Mouse (Mus musculus): ENCODE measurements around the gene Irf6. TPM values are rescaled to one million over a fixed set of nuclear protein-coding genes. Genes with fewer than 3 reads are reported as not detected.

The Irf6 gene
- total RNA-seq (2021): under 1 TPM; 0.81 to 0.92 TPM
- long read RNA-seq: 0 reads

DNA sequence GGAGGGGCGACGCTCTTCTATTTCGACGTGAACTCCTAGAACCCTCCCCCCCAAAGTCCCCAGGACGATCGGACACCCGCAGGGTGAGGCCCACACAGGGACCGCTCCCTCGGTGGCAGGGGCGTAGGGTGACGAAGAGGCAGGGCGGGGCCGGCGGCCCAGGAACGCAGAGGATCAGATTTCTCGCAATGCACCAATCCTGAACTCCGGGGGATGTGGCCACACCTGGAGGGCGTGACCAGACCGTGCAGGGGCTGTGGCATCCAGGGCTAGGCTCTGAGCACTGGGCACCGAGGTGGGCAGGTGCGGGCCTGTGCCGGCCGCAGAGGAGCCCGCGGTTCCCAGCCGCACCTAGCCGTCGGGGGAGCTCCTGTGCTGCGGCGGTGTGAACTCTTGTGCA, at the start of gene Irf6:
Gene Irf6, plus strand, starts transcription at position 240 of the 400 bp plus-strand sequence.
- DNase-seq (ENCODE audit: low spot score in 2 of 2): no peak

DNA sequence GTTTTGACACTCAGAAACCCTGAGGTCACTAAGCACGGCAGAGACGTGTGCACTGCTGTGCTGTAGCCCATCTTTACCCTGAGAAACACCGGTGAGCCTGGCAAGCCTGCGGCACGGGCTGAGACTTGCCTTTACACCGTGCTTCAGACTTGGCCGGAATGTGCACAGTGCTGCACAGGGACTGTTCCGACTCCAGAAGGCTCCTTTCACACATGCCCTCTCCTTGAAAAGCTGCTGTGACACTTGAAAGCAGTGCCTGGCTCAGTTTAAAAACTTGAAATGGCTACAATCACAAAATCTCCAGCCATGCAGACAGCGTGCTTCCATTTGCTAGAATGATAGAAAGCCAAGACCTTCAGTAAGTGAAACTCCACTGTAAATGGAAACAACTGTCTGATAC, 40.8 kb upstream of the Irf6 start:
- DNase-seq (ENCODE audit: low spot score in 2 of 2): no peak

DNA sequence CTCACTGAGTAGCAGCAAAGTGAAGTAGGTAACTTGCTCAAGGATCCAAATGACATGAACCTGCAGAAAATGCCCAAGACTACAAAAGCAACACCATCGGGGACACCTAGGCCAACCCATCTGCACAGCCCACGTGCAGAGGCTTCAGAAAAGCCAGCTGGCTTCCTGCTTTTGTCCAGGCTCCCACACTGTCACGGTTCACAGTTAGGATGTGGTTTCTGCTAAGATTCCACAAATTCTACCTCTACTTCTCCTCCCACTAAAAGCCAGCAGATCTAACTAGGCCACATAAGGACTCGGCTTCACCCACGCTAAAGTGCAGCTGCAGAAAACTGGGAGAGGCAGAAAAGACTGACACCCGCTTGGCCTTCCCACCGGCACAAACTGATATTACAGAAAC, 30.1 kb upstream of the Irf6 start:
- DNase-seq (ENCODE audit: low spot score in 2 of 2): no peak

DNA sequence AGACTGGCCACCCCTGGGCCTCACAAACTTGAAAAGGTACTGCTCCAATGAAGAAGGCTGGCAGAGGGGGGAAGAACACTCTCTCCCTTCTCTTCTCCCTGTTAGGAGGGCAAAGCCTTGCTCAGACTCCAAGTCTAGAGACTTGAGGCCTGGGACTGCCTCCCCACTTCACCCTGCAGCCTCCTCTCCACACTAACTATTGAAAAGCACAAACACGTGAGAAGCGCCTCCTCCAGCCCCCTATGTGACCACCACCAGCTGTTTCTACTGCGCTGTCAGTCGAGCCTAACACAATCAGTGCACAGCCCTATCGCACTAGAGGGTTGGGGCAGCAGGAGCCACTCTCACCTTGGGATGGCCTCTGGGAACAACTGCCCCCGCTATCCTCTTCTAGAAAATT, 29.6 kb upstream of the Irf6 start:
- no peak for DNase-seq (ENCODE audit: low spot score in 2 of 2)

DNA sequence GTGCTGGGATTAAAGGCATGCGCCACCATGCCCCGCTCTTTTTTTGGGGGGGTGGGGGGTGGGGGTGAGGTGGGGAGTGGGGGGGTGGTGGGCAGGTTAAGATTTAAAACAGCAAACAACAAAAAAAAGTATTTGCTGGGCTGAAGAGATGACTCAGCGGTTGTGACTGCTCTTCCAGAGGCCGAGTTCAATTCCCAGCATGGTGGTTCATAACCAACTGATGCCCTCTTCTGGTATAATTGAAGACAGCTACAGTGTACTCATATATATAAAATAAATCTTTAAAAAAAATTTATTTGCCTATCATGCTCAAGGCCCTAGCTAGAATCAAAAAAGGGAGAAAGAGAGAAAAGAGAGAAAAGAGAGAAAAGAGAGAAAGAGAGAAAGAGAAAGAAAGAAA, 27.1 kb upstream of the Irf6 start:
- DNase-seq (ENCODE audit: low spot score in 2 of 2): no peak

DNA sequence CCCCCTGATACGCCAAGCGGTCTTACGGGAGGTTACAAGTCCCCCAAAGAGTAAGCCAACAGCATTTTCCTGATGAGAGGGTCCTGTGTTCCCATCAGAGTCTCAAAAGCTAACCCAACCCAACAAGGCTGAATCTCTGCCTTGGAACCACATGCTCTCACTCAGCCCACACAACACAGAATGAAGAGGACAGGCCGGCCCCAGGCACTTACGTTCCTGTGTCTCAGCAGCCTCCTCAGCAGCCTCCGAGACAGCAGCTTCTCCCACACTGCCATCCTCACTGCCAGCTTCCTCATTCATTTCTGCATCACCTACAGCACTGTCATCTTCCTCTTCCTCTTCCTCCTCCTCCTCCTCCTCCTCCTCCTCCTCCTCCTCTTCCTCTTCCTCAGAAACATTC, 24.9 kb upstream of the Irf6 start:
- DNase-seq (ENCODE audit: low spot score in 2 of 2): no peak

DNA sequence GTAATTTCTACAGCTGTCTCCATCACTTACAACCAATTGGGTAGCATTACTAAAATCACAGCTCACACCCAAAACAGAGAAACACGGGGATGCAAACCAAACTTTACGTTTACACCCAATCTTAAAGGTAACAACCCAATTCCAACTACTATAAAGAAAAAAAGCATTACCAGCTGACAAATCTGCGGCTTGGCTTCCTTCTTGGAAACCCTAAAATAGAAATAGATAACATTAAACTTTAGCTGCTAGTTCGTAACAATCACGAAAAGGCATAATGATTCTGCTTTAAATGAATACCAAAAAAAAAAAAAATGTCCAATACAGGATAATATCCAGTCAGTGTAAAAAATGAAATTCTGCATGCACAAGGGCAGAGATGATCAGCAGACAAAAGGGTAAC, 23.6 kb upstream of the Irf6 start:
- DNase-seq (ENCODE audit: low spot score in 2 of 2): no peak

DNA sequence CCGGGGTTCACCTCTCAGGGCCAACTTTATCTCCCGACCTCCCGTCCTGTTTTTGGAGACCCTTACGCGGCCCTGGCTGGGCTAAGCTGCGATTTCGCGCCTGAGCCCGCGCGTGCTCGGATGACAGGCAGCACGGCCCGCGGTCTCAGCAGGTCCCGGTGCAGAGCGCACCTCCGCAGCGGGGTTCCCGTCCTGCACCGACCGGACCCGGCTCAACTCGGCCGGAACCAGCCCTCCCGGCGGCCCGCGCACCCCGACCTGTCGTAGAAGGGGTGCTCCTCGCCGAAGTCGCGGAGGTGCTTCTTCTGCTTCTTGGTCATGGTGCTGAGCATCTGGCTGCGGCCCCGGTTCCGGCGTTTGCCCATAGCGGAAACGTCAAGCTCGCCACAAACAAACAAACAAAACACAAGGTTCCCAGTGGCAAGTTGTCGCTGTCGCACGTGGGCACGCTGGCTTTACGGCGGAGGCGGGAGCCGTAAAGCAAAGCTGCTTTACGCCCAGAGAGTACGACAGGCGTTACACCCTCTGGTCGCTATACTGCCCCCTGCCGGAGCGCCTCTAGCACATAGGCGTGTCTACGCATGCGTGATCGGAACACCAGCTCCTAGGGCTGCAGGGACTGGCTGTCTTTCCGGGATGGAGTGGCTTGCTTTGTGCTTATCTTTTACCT, 23.0 kb upstream of the Irf6 start, which contains the start of gene Diexf:
Gene Diexf, minus strand, starts transcription at position 487 of the 670 bp plus-strand sequence.
- peak; percentile 93 to 97 for DNase-seq (ENCODE audit: low spot score in 2 of 2)

DNA sequence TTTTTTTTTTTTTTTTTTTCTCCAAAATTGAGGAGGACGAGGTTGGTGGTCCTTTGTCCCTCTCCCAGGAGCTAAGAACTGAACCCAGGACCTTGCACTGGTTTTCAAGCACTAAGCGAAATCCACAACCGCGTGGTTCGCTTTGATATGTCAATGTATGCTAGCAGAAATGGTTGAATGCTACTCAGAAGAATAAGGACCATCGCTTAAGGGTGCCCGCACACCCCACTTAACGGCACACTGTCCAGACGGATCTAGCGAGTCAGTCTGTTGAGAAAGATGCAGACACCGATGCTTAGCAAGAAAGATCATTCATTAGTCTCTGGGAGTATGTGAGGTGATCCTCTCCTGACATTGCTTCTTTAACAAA, 22.5 kb upstream of the Irf6 start:
- DNase-seq (ENCODE audit: low spot score in 2 of 2): no peak

DNA sequence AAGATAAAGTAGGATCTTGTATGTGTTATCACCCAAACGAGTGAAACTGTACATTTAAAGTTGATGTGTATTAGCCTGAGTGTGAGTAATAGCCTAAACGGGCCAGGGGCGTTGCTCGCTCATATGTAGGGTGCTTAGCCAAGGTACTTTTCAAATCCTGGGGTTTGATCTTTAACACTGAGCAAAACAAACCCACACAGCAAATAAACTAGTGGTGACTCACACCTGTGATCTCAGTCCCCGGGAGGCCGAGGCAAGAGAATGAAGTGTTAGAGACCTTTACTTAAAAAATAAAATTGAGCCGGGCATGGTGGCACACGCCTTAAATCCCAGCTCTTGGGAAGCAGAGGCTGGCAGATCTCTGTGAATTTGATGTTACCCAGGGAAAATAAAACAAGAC, 22.1 kb upstream of the Irf6 start:
- DNase-seq (ENCODE audit: low spot score in 2 of 2): no peak

DNA sequence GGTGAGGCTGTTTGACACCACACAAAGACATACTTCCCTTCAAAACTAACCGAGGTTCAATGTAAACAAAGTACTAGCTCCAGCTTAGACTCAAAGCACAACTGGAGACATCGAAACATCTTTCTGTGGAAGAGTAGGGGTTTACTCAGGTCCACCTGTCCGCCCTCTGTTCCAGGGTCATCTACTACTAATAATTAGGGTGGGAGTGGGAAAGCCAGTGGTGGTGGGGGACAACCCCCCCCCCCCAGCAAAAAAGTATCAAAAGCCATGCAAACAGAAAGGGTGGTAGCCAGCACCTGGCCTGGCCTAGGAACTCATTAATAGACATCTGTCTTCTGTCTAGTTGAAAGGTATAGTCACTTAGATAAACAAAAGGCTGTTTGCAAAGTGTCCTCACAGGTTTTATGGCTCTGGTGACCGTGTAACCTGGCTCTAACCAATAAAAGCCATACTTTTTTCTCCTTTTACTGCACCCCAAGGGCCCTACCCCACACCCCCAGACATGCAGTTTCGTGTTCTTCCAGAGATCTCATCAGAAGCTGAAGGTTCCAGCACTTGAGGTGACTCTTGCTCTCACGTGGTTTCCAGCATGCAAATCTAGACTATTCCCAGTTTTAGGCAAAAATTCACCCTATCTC, 21.5 kb upstream of the Irf6 start:
- no peak for DNase-seq (ENCODE audit: low spot score in 2 of 2)

DNA sequence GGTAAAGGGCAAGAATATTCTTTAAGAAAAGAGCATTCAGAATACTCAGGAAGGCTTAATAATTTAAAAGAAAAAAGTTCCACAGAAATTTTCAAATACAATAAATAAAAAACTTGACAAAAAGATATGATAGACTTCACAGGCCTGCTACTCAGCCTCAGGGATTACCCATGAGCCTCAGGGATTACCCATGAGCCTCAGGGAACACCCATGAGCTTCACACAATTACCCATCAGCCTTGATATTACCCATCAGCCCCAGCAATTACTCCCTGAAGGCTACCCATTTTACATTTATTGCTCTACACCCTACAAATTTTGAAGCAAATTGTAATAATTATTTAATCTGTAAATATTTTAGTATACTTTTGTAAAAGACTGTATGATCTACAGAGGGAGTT, 20.5 kb upstream of the Irf6 start:
- DNase-seq (ENCODE audit: low spot score in 2 of 2): no peak

DNA sequence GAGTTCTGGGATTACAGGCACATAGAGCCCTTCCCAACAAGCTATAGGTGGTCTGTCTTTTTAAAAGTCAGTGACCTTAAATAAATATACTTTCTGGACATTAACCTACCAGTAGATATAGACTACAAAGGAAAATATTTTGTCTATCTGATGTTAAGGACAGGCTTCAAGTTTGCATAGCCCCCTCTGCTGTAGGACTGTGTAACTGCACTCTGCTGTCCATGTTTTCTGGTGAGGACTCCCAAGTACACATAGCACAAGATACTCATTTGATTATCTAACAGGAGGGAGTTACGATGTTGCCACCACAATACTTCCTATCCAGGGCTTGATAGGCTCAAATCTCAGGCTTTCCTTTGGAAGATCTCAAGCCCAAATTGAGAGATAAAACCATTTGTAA, 19.2 kb upstream of the Irf6 start:
- no peak for DNase-seq (ENCODE audit: low spot score in 2 of 2)

DNA sequence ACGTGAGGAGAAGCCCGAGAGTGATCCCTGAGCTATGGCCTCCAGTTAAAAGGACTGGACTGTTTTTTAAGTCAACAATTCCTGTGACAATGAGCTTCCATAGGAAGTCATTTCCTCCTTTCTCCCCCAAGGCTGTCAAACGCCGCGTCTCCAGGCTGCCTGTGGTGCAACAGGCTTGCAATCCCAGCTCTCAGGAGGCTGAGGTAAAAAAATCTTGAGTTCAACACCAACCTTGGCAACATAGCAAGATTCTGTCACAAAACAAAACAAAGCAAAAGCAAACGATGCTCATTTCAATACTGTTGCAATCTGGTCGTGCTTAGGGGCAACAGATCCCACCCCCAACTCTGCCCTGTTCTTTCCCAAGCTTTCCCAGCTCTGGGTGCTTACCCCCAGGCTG, 14.8 kb upstream of the Irf6 start:
- DNase-seq (ENCODE audit: low spot score in 2 of 2): no peak

DNA sequence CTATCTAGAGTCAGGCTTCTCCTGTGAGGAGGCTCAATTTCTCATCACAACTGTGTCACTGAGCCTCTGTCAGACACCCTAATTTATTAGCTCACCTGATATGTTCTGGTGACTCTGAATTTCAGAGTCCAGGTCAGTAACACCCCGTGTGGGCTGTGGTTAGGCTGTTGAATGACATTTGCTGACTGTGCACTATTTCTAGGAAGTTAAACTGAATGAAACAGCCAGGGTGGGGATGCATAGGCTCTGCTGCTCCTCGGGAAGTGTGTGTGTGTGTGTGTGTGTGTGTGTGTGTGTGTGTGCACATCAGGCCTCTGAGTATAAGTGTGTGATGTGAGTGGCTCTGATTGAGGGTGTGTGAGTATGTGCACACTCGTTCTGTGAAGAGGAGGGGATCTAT, 14.2 kb upstream of the Irf6 start:
- no peak for DNase-seq (ENCODE audit: low spot score in 2 of 2)

DNA sequence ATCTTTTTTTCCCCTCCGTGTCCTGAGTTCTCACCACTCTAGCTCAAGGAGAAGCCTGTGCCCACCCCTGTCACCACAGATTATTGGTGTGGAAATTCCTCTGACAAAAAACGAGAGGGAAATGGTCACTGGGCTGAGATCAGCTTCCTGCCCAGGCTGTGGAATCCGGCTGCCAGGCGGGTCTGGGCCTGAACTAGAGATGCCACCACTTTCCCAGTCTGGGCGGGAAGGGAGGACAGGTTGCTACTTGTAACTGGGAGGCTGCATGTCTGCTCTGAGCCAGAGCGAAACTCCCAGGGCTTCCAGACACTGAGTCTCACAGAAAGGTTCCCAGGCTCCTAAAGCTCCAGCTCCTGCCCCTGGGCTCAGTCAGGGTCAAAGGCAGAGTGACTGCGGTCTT, 11.8 kb upstream of the Irf6 start:
- no peak for DNase-seq (ENCODE audit: low spot score in 2 of 2)

DNA sequence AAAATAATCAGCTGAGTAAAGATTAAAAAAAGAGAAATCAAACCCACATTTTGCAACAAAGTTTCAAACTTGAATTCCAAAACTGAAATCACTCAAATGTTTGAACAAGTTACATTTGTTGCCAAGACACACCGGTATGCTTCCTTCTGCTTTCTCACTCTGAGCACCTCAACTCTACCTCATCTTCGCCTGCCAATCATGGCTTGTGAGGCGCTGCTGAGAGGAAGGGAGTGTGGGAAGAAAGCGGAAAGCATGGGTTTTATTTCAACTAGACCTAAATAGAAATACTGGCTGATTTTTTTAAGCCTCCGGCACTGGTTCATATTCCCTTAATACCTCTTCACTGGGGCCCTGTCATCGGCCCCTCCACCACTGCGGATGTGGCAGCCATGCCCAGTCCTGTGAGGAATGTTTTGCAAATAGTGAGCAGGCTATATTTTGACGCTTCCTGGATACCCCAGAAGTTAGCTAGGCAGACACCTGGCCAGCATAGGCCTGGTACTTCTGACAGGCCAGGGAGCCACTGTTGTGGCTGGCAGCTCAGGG, 10.3 kb upstream of the Irf6 start:
- no peak for DNase-seq (ENCODE audit: low spot score in 2 of 2)

DNA sequence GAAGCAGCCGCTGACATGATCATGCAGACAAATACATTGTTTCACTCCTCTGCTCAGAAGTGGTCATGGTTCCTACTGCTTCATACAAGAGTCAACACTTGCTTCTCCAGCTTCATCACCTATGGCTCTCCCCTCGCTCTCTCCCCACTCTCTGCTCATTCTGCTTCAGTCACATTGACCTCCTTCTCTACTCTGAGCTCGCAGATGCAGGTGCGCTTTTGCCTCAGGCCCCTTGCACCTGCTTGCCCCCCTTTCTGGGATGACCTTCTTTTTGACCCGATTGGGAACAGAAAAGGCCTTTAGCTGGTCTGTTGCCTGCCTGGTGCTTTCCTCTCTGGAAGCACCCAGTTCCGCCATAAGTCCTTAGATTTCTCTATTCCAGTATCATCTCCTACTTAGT, 8.4 kb upstream of the Irf6 start:
- no peak for DNase-seq (ENCODE audit: low spot score in 2 of 2)

DNA sequence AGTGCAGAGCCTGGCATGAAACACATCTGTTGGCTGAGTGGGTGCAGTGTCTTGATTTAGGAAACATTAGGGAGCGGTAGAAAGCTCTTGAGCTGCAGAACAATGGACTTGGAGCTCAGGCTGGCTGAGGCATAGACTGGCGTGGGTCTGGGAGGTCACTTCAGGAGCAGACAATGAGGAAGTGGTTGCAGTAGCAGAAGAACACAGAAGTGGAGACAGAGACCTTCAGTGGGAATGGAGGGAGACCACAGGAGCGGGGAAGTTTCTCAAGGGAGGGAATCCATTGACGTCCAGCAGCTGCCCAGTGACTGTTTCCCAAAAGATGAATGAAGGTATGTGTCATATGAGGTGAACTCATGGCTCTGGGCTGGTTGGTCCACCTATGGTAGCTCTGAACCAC, 7.8 kb upstream of the Irf6 start:
- no peak for DNase-seq (ENCODE audit: low spot score in 2 of 2)

DNA sequence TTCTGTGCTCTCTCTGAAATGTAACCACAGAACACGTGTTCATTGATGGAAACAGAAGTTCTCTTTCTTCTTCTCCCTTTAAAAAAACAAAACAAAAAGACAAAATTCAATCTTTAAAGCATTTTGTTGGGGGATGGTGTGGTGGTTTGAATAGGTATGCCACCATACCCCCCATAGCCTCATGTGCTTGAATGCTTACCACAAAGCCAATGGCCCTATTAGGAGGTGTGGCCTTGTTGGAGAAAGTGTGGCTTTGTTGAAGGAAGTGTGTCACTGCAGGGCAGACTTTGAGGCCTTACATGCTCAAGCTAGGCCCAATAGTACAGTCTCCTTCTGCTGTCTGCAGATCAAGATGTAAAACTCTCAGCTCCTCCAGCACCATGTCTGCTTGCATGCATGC, 6.5 kb upstream of the Irf6 start:
- DNase-seq (ENCODE audit: low spot score in 2 of 2): no peak

DNA sequence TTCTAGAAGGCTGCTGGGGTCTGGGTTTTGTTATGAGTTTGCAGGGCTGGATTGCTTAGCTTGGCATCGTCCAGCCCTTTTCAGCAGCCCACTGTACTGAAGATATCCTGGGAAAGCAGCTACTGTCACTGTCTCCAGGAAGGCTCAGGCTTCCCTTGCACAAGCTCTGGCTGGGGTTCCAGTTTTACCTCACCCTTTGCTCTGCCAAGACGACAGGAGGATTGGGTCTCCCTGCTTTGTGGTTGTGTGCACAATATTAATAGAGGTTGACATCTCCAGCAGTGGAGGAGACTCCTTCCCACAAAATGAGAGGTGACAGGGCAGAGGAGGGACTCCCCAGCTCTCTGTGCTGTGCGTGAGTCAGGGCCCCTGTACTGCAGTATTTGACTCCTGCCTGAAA, 3.7 kb upstream of the Irf6 start:
- no peak for DNase-seq (ENCODE audit: low spot score in 2 of 2)

DNA sequence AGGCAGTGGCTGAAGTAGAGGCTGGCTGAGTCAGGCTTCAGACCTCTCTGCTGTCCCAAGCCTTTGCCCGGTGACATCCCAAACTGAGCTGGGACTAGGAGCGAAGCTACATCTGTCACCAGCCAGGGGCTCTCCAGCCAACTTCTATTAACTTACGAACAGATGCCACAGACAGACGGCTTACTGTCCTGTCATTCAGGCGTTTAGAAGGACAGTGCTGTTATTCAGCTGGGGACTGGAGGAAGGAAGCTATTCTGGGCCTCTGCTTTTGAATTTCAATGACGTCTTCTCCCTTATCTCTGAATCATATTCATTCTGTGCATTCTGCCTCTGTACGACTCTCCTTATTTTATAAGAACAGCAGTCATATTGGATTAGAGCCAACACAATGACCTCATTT, 1.8 kb upstream of the Irf6 start:
- no peak for DNase-seq (ENCODE audit: low spot score in 2 of 2)

DNA sequence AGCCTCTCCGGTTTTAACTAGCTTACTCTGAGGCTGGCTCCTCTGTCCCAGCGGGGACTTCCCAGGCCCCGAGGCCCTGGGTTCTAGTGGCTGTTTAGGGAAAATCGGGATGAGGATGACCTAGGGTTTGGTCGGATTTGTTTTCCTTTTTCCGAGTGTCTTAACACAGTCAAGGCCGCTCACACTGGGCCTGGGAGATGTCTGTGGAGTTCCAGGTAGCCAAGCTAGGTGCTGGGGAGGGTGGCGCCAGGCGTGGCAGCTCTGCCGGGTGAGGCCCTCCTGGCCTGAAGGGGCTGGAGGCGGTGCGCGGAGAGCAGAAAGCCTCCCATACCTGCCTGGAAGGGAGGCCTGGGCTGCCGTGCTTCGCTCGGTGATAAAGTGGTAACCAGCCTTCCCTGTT, 650 bp downstream of the Irf6 start:
- DNase-seq (ENCODE audit: low spot score in 2 of 2): no peak

All from layer of hippocampus, adult 18-20 months (tissue).